Mouse (Mus musculus) liver, adult 2 months (tissue): ENCODE results near the gene Slc35e3. TPM values are rescaled to one million over a fixed set of nuclear protein-coding genes. Genes with fewer than 3 reads are reported as not detected.
A peak's percentile ranks its signal among the peaks of the same experiment; 100 is the strongest.

Experiments used
- DNase-seq: peaks from one replicate; pipeline ENCODE4 v3.0.0-alpha.2; 2011; ENCODE audit warnings: low read depth, low spot score; ENCODE audit errors: extremely low read depth
- H3K27ac ChIP-seq: fragments of 200-500 bp; replicated peaks from 2 replicates; pipeline ENCODE4 v1.5.1; 2012; ENCODE audit warnings: low read depth, mild to moderate bottlenecking, control low read depth, inconsistent platforms, low read length; ENCODE audit not compliant: insufficient read depth
- H3K27me3 ChIP-seq: fragments of 200-500 bp; 2 replicates; pipeline ENCODE4 v1.6.1; 2012; ENCODE audit warnings: mild to moderate bottlenecking, moderate library complexity, low read length, inconsistent platforms; ENCODE audit not compliant: control insufficient read depth, insufficient read depth
- H3K36me3 ChIP-seq: fragments of 200-500 bp; 2 replicates; pipeline ENCODE4 v1.6.1; 2012; ENCODE audit warnings: low read length, inconsistent platforms; ENCODE audit not compliant: control insufficient read depth, insufficient read depth
- H3K4me1 ChIP-seq: fragments of 200-500 bp; 2 replicates; pipeline ENCODE4 v1.6.1; 2011; ENCODE audit warnings: low read length; ENCODE audit not compliant: control insufficient read depth, insufficient read depth
- H3K4me3 ChIP-seq: fragments of 200-500 bp; 2 replicates; pipeline ENCODE4 v1.5.1; 2011; ENCODE audit warnings: low read depth, mild to moderate bottlenecking, control low read depth, low read length, moderate library complexity; ENCODE audit not compliant: insufficient read depth
- H3K79me2 ChIP-seq: fragments of 200-500 bp; 2 replicates; pipeline ENCODE4 v1.6.1; 2012; ENCODE audit warnings: inconsistent platforms, mild to moderate bottlenecking, low read length, moderate library complexity; ENCODE audit not compliant: control insufficient read depth, insufficient read depth
- H3K9ac ChIP-seq: fragments of 200-500 bp; 2 replicates; pipeline ENCODE4 v1.6.1; 2012; ENCODE audit warnings: low read depth, mild to moderate bottlenecking, control low read depth, inconsistent platforms, low read length
- CTCF ChIP-seq: fragments of 200-500 bp; IDR thresholded peaks from 2 replicates; pipeline ENCODE4 v1.5.1; 2011; ENCODE audit warnings: low read depth, low read length, control low read depth
- POLR2A ChIP-seq: fragments of 200-500 bp; IDR thresholded peaks from 2 replicates; pipeline ENCODE4 v1.6.1; 2011; ENCODE audit warnings: low read length, control low read depth; ENCODE audit not compliant: insufficient read depth; ENCODE audit errors: extremely low read depth
- WGBS: fragments of 180-500 bp; shearing (Covaris S2); methylation state at CpG from one replicate; pipeline ENCODE4 v1.1.7; 2018; 5-methylcytosine and 5-hydroxymethylcytosine counted together
- polyA plus RNA-seq: library from polyadenylated mRNA; depleted of rRNA; stranded (reverse); fragments of >200 nt; gene quantifications from 2 replicates; pipeline ENCODE4 v1.2.3, GENCODE M21; 2012
- total RNA-seq: library from RNA; depleted of rRNA; stranded (reverse); fragments of >200 nt; gene quantifications from 2 replicates; pipeline ENCODE4 v1.2.3, GENCODE M21; 2014

The Slc35e3 gene
- total and polyA plus RNA-seq, 2 experiments = 4.1 to 7.1 TPM

GRCm38 (mm10) chr10:117743917-117744316 lies 2.2 kb downstream of the Slc35e3 start:
- H3K9ac ChIP-seq = no peak overlapping the region
- H3K4me1 ChIP-seq = no peaks in the 10 kb centered on the region; the same call in 1 of the 2 replicates
- H3K36me3 ChIP-seq = peaks cover 6% of the 10 kb centered on the region
- peaks cover 2% of the 10 kb centered on the region; the same call in 1 of the 2 replicates for H3K79me2 ChIP-seq
- H3K4me3 ChIP-seq = no peak overlapping the region
- H3K27me3 ChIP-seq = no peaks in the 10 kb centered on the region
- DNase-seq = peak; percentile 44
- no peak overlapping the region for H3K27ac ChIP-seq
- WGBS = 66% methylated on average over 4 of the region's 4 CpGs
- TF ChIP-seq CTCF (no peak), POLR2A (no peak)

DNA sequence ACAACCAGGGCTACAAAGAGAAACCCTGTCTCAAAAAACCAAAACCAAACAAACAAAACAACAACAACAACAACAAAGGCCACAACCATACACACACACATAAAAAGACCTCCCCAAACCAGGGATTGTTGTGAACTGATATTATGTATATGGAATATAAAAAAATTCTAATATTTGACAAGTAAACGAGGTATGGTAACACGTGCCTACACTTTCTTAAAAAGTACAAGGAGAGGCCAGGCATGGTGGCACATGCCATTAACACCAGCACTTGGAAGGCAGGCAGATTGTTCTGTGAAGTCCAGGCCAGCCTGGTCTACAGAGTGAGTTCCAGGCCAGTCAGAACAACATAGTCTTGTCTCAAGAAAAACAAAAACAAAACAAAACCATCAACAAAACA lies 3.0 kb downstream of the Slc35e3 start:
- WGBS = 90% methylated on average over 2 of the region's 2 CpGs
- H3K36me3 ChIP-seq = peaks cover 6% of the 10 kb centered on the region
- H3K27me3 ChIP-seq = no peaks in the 10 kb centered on the region
- H3K4me1 ChIP-seq = no peaks in the 10 kb centered on the region; the same call in 1 of the 2 replicates
- H3K4me3 ChIP-seq = no peak overlapping the region
- no peak overlapping the region for H3K9ac ChIP-seq
- DNase-seq = no peak
- no peak overlapping the region for H3K27ac ChIP-seq
- TF ChIP-seq CTCF (no peak), POLR2A (no peak)
- H3K79me2 ChIP-seq = peaks cover 2% of the 10 kb centered on the region; the same call in 1 of the 2 replicates

- Histone ChIP-seq H3K79me2 (peaks cover 2% of the 10 kb centered on the region; the same call in 1 of the 2 replicates), H3K4me3 (no peak overlapping the region), H3K36me3 (peaks cover 6% of the 10 kb centered on the region), H3K4me1 (no peaks in the 10 kb centered on the region; the same call in 1 of the 2 replicates), H3K27me3 (no peaks in the 10 kb centered on the region), H3K9ac (no peak overlapping the region), H3K27ac (no peak overlapping the region)
- TF ChIP-seq CTCF = no peak
- no peak for TF ChIP-seq POLR2A
- WGBS = 91% methylated on average over 4 of the region's 4 CpGs
- no peak for DNase-seq
Observed at GRCm38 (mm10) chr10:117742618-117743017, 3.5 kb downstream of the Slc35e3 start.

DNA sequence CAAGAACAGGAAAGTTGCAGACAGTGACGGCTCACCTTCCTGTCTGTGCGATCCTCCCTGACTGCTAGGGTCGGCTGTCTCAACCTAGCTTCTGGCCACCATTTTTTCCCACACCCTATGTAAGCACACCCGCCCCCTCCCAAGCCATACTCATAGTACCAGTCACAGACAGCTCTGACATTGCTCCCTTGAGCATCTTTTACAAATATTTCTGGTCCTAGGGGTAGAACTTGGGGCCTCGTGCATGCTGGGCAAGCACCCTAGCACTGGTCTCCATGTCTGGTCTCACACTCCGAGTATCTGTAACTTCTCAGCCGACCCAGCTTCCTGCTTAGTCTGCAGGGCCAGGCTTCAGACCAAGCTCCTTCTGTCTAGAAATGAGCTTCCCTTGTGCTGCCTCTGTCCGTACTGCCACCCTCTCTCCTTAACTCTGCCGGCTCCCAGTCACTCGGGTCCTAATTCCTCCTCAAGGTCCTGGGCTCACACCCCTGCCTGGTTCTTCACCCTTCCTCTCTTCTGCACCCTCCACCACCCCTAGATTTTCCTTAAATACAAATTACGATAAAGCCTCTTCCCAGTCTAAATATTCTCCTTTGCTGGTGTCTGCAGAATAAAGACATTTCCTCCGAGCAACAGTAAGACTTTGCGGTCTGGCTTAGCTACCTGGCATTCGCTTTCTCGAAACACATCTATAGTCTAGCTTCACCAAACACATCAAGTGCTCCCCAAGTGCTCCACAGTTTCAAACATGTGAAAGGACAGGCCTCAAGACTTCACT lies 4.3 kb downstream of the Slc35e3 start:
- no peak overlapping the region for H3K9ac ChIP-seq
- WGBS = 87% methylated on average over 15 of the region's 15 CpGs

GRCm38 (mm10) chr10:117740921-117741320 lies 5.2 kb downstream of the Slc35e3 start:
- Histone ChIP-seq H3K27me3 (no peaks in the 10 kb centered on the region), H3K79me2 (peaks cover 2% of the 10 kb centered on the region; the same call in 1 of the 2 replicates), H3K9ac (no peak overlapping the region), H3K36me3 (peaks cover 6% of the 10 kb centered on the region), H3K4me3 (no peak overlapping the region), H3K4me1 (peaks cover 10% of the 10 kb centered on the region; the same call in 1 of the 2 replicates), H3K27ac (no peak overlapping the region)
- no peak for DNase-seq
- 93% methylated on average over 9 of the region's 9 CpGs for WGBS
- no peak for TF ChIP-seq CTCF
- no peak for TF ChIP-seq POLR2A

More for the DNA sequence above, 4.3 kb downstream of the Slc35e3 start:
- Histone ChIP-seq H3K27me3 (no peaks in the 10 kb centered on the region), H3K4me1 (peaks cover 3% of the 10 kb centered on the region), H3K4me3 (no peak overlapping the region), H3K79me2 (peaks cover 2% of the 10 kb centered on the region; the same call in 1 of the 2 replicates), H3K27ac (no peak overlapping the region), H3K36me3 (peaks cover 6% of the 10 kb centered on the region)
- TF ChIP-seq CTCF (no peak), POLR2A (no peak)
- no peak for DNase-seq

GRCm38 (mm10) chr10:117740171-117740570 lies 6.0 kb downstream of the Slc35e3 start:
- Histone ChIP-seq H3K79me2 (peaks cover 2% of the 10 kb centered on the region; the same call in 1 of the 2 replicates), H3K4me3 (no peak overlapping the region), H3K27ac (no peak overlapping the region), H3K27me3 (no peaks in the 10 kb centered on the region), H3K36me3 (peaks cover 6% of the 10 kb centered on the region), H3K9ac (no peak overlapping the region), H3K4me1 (peaks cover 12% of the 10 kb centered on the region; the same call in 1 of the 2 replicates)
- DNase-seq = no peak
- over 99% methylated on average over 10 of the region's 10 CpGs for WGBS
- TF ChIP-seq CTCF (no peak), POLR2A (no peak)
